Mouse (Mus musculus): ENCODE measurements around the gene Prkar2a.
A peak's percentile ranks its signal among the peaks of the same experiment; 100 is the strongest.

Prkar2a gene

GRCm38 (mm10) chr9:108692226-108693041, 3.3 kb downstream of the Prkar2a start:
- peak; percentile 45 for DNase-seq

GRCm38 (mm10) chr9:108693946-108694345, 4.8 kb downstream of the Prkar2a start:
- DNase-seq: no peak

GRCm38 (mm10) chr9:108694533-108694932, 5.4 kb downstream of the Prkar2a start:
- DNase-seq: no peak

GRCm38 (mm10) chr9:108702476-108702875, 13.4 kb downstream of the Prkar2a start:
- DNase-seq: no peak

- no peak for DNase-seq
Observed at GRCm38 (mm10) chr9:108703373-108704110, 14.4 kb downstream of the Prkar2a start.

- no peak for DNase-seq
Observed at GRCm38 (mm10) chr9:108704591-108704990, 15.5 kb downstream of the Prkar2a start.

GRCm38 (mm10) chr9:108707212-108707611, 18.1 kb downstream of the Prkar2a start:
- DNase-seq: no peak

GRCm38 (mm10) chr9:108708833-108709232, 19.7 kb downstream of the Prkar2a start:
- DNase-seq: no peak

- DNase-seq: no peak
Observed at GRCm38 (mm10) chr9:108710767-108711166, 21.7 kb downstream of the Prkar2a start.

- DNase-seq: no peak
Observed at GRCm38 (mm10) chr9:108716199-108716598, 27.1 kb downstream of the Prkar2a start.

- DNase-seq: no peak
Observed at GRCm38 (mm10) chr9:108723751-108724150, 34.6 kb downstream of the Prkar2a start.

- no peak for DNase-seq
Observed at GRCm38 (mm10) chr9:108726116-108726515, 37.0 kb downstream of the Prkar2a start.

- no peak for DNase-seq
Observed at GRCm38 (mm10) chr9:108729050-108729449, 39.9 kb downstream of the Prkar2a start.

GRCm38 (mm10) chr9:108732462-108732861, 43.3 kb downstream of the Prkar2a start:
- no peak for DNase-seq

GRCm38 (mm10) chr9:108734626-108735025, 45.5 kb downstream of the Prkar2a start:
- no peak for DNase-seq

- no peak for DNase-seq
Observed at GRCm38 (mm10) chr9:108739239-108739638, 50.1 kb downstream of the Prkar2a start.

GRCm38 (mm10) chr9:108740062-108740461, 50.9 kb downstream of the Prkar2a start:
- no peak for DNase-seq

- no peak for DNase-seq
Observed at GRCm38 (mm10) chr9:108742048-108742447, 52.9 kb downstream of the Prkar2a start.

- no peak for DNase-seq
Observed at GRCm38 (mm10) chr9:108746876-108747499, 57.9 kb downstream of the Prkar2a start.

GRCm38 (mm10) chr9:108747694-108748093, 58.6 kb downstream of the Prkar2a start:
- no peak for DNase-seq

GRCm38 (mm10) chr9:108748600-108749183, 59.6 kb downstream of the Prkar2a start:
- DNase-seq: no peak

GRCm38 (mm10) chr9:108750616-108751015, 61.5 kb downstream of the Prkar2a start:
- no peak for DNase-seq

Data from thymus, postnatal 25 days (tissue).